Mouse (Mus musculus): ENCODE results near the gene Ccn2. TPM values are rescaled to one million over a fixed set of nuclear protein-coding genes. Genes with fewer than 3 reads are reported as not detected.

Ccn2 gene
- polyA plus RNA-seq (2012; rRNA removed): 14.0 and 20.5 TPM in 2 replicates

DNA sequence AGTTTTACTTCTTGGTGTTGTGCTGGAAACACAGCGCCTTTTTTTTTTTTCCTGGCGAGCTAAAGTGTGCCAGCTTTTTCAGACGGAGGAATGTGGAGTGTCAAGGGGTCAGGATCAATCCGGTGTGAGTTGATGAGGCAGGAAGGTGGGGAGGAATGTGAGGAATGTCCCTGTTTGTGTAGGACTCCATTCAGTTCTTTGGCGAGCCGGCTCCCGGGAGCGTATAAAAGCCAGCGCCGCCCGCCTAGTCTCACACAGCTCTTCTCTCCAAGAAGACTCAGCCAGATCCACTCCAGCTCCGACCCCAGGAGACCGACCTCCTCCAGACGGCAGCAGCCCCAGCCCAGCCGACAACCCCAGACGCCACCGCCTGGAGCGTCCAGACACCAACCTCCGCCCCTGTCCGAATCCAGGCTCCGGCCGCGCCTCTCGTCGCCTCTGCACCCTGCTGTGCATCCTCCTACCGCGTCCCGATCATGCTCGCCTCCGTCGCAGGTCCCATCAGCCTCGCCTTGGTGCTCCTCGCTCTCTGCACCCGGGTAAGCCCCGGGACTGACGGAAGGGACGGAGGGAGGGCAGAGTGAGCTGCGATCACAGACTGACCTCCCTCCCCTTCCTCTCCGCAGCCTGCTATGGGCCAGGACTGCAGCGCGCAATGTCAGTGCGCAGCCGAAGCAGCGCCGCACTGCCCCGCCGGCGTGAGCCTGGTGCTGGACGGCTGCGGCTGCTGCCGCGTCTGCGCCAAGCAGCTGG lies at the start of gene Ccn2:
Ccn2 (plus strand) TSS at position 193 of the 753 bp plus-strand sequence.

Other genes with a start within 250 kb of the Ccn2 start
- 1.8 and 1.9 TPM in 2 replicates for gene Enpp1, start 116.7 kb downstream of the Ccn2 start, polyA plus RNA-seq (2012; rRNA removed)
- gene Enpp3, start 247.4 kb downstream of the Ccn2 start, polyA plus RNA-seq (2012; rRNA removed): 1.8 and 2.1 TPM in 2 replicates